Mouse (Mus musculus) forebrain, embryonic 11.5 days (tissue): ENCODE data around the gene Fgf22. TPM values are rescaled to one million over a fixed set of nuclear protein-coding genes. Genes with fewer than 3 reads are reported as not detected.

Experiments used
- ATAC-seq: fragments of 200-750 bp; cut with Nextera tagmentation; replicated peaks from 2 replicates; pipeline ENCODE4 v1.8.0; 2017; ENCODE audit warnings: moderate TSS enrichment; ENCODE audit not compliant: low FRiP score
- DNase-seq: peaks from one replicate; pipeline ENCODE4 v3.0.0-alpha.2; 2017; ENCODE audit warnings: low spot score
- H3K27ac ChIP-seq: fragments of 300-500 bp; sonication (generic); 2 replicates; pipeline ENCODE4 v1.5.1; 2014; ENCODE audit warnings: low read depth, low read length
- H3K27me3 ChIP-seq: fragments of 300-500 bp; sonication (generic); 2 replicates; pipeline ENCODE4 v1.6.1; 2014; ENCODE audit warnings: mild to moderate bottlenecking, low read length, mixed read lengths; ENCODE audit not compliant: control insufficient read depth, insufficient read depth
- H3K36me3 ChIP-seq: fragments of 300-500 bp; sonication (generic); 2 replicates; pipeline ENCODE4 v1.6.1; 2014; ENCODE audit warnings: mild to moderate bottlenecking, low read length, moderate library complexity, mixed read lengths; ENCODE audit not compliant: control insufficient read depth, insufficient read depth
- H3K4me1 ChIP-seq: fragments of 300-500 bp; sonication (generic); replicated peaks from 2 replicates; pipeline ENCODE4 v1.6.1; 2014; ENCODE audit warnings: low read length, mixed read lengths; ENCODE audit not compliant: control insufficient read depth, insufficient read depth
- H3K4me2 ChIP-seq: fragments of 300-500 bp; sonication (generic); 2 replicates; pipeline ENCODE4 v1.6.1; 2014; ENCODE audit warnings: low read depth, mild to moderate bottlenecking, low read length, moderate library complexity, mixed read lengths; ENCODE audit not compliant: severe bottlenecking
- H3K4me3 ChIP-seq: fragments of 300-500 bp; sonication (generic); 2 replicates; pipeline ENCODE4 v1.5.1; 2014; ENCODE audit warnings: low read depth, low read length
- H3K9ac ChIP-seq: fragments of 300-500 bp; sonication (generic); 2 replicates; pipeline ENCODE4 v1.6.1; 2014; ENCODE audit warnings: low read length
- H3K9me3 ChIP-seq: fragments of 300-500 bp; sonication (generic); 2 replicates; pipeline ENCODE4 v1.6.1; 2016; ENCODE audit warnings: low read length, mixed read lengths; ENCODE audit not compliant: control insufficient read depth
- WGBS: fragments of 180-500 bp; shearing (Covaris S2); extraction: QIAGEN DNeasy Blood & Tissue Kit; methylation state at CpG from one replicate; pipeline ENCODE4 v1.1.7; 2014; 5-methylcytosine and 5-hydroxymethylcytosine counted together
- polyA plus RNA-seq: library from polyadenylated mRNA; unstranded; fragments of >200 nt; fragmentation: Nextera tagmentation; extraction: Ambion mirVana; gene quantifications from 2 replicates; pipeline ENCODE4 v1.2.1, GENCODE M21; 2014

Fgf22 gene
- polyA plus RNA-seq, 1 experiment from 2014 or later, result 0.36 TPM

GRCm38 (mm10) chr10:79712499-79713126, 42.3 kb upstream of the Fgf22 start:
- WGBS, result 12% methylated on average over 6 of the region's 6 CpGs
- no peak overlapping the region for H3K4me2 ChIP-seq
- ATAC-seq (peak; percentile 37; the same call in 1 of the 2 replicates), DNase-seq (peak; percentile 89)
- no peak overlapping the region for H3K27ac ChIP-seq
- no peak overlapping the region for H3K9ac ChIP-seq
- peaks cover 15% of the 10 kb centered on the region; the same call in 1 of the 2 replicates for H3K36me3 ChIP-seq
- peaks cover 28% of the 10 kb centered on the region for H3K27me3 ChIP-seq
- no peaks in the 10 kb centered on the region for H3K9me3 ChIP-seq
- H3K4me1 ChIP-seq, result peaks cover 8% of the 10 kb centered on the region; the same call in 1 of the 2 replicates
- no peak overlapping the region for H3K4me3 ChIP-seq

- ATAC-seq (no peak), DNase-seq (no peak)
- H3K4me3 ChIP-seq, result no peak overlapping the region
- H3K9ac ChIP-seq, result no peak overlapping the region
- peaks cover 15% of the 10 kb centered on the region; the same call in 1 of the 2 replicates for H3K36me3 ChIP-seq
- peaks cover 33% of the 10 kb centered on the region for H3K27me3 ChIP-seq
- 20% methylated on average over 1 of the region's 1 CpGs for WGBS
- no peak overlapping the region for H3K4me2 ChIP-seq
- H3K27ac ChIP-seq, result no peak overlapping the region
- no peaks in the 10 kb centered on the region for H3K9me3 ChIP-seq
- H3K4me1 ChIP-seq, result peaks cover 8% of the 10 kb centered on the region; the same call in 1 of the 2 replicates
Observed at GRCm38 (mm10) chr10:79713163-79713562, 41.7 kb upstream of the Fgf22 start.

GRCm38 (mm10) chr10:79714996-79715395, 39.9 kb upstream of the Fgf22 start:
- DNase-seq (no peak), ATAC-seq (no peak)
- H3K4me3 ChIP-seq, result no peak overlapping the region
- H3K9me3 ChIP-seq, result no peaks in the 10 kb centered on the region
- H3K9ac ChIP-seq, result no peak overlapping the region
- no peak overlapping the region for H3K27ac ChIP-seq
- H3K36me3 ChIP-seq, result peaks cover 4% of the 10 kb centered on the region; the same call in 1 of the 2 replicates
- no peak overlapping the region for H3K4me2 ChIP-seq
- peaks cover 41% of the 10 kb centered on the region for H3K27me3 ChIP-seq
- WGBS, result 70% methylated on average over 4 of the region's 4 CpGs
- peaks cover 8% of the 10 kb centered on the region; the same call in 1 of the 2 replicates for H3K4me1 ChIP-seq

- Histone ChIP-seq H3K4me3 (peak within 1 kb of the TSS; percentile 62), H3K36me3 (no peaks in the 10 kb centered on the region), H3K27ac (no peak within 1 kb of the TSS), H3K9ac (peak within 1 kb of the TSS; percentile 54), H3K9me3 (no peaks in the 10 kb centered on the region), H3K4me1 (peaks cover 8% of the 10 kb centered on the region; the same call in 1 of the 2 replicates), H3K27me3 (peaks cover 41% of the 10 kb centered on the region), H3K4me2 (peak within 1 kb of the TSS; percentile 83)
- ATAC-seq, result peak; percentile 42; the same call in 1 of the 2 replicates
- 2% methylated on average over 72 of the region's 91 CpGs for WGBS
- DNase-seq, result no peak
Observed at GRCm38 (mm10) chr10:79716254-79716987, 38.5 kb upstream of the Fgf22 start, which contains the start of gene Hcn2. Gene Hcn2, plus strand, starts transcription at chr10:79716634.

- peaks cover 41% of the 10 kb centered on the region for H3K27me3 ChIP-seq
Observed at GRCm38 (mm10) chr10:79716988-79717355, 37.9 kb upstream of the Fgf22 start.

GRCm38 (mm10) chr10:79717640-79718357, 37.1 kb upstream of the Fgf22 start:
- H3K27me3 ChIP-seq, result peaks cover 41% of the 10 kb centered on the region
- no peaks in the 10 kb centered on the region for H3K9me3 ChIP-seq
- ATAC-seq (no peak), DNase-seq (peak; percentile 88)
- WGBS, result 5% methylated on average over 43 of the region's 43 CpGs
- H3K4me1 ChIP-seq, result peaks cover 8% of the 10 kb centered on the region; the same call in 1 of the 2 replicates
- no peak overlapping the region for H3K27ac ChIP-seq
- no peaks in the 10 kb centered on the region for H3K36me3 ChIP-seq
- H3K4me3 ChIP-seq, result peak overlapping the region; percentile 62
- no peak overlapping the region for H3K9ac ChIP-seq
- H3K4me2 ChIP-seq, result peak overlapping the region; percentile 83

More at GRCm38 (mm10) chr10:79716988-79717355, 37.9 kb upstream of the Fgf22 start:
- Histone ChIP-seq H3K36me3 (no peaks in the 10 kb centered on the region), H3K27ac (no peak overlapping the region), H3K4me2 (peak overlapping the region; percentile 83), H3K4me1 (peaks cover 8% of the 10 kb centered on the region; the same call in 1 of the 2 replicates), H3K4me3 (peak overlapping the region; percentile 62), H3K9me3 (no peaks in the 10 kb centered on the region), H3K9ac (peak overlapping the region; percentile 54)
- WGBS, result under 1% methylated on average over 44 of the region's 44 CpGs
- DNase-seq (no peak), ATAC-seq (no peak)

- Histone ChIP-seq H3K4me2 (no peak overlapping the region), H3K36me3 (no peaks in the 10 kb centered on the region), H3K27me3 (peaks cover 28% of the 10 kb centered on the region), H3K4me1 (peaks cover 8% of the 10 kb centered on the region; the same call in 1 of the 2 replicates), H3K4me3 (no peak overlapping the region), H3K27ac (no peak overlapping the region), H3K9me3 (no peaks in the 10 kb centered on the region), H3K9ac (no peak overlapping the region)
- DNase-seq (no peak), ATAC-seq (no peak)
- WGBS, result 69% methylated on average over 5 of the region's 5 CpGs
Observed at GRCm38 (mm10) chr10:79721089-79721488, 33.8 kb upstream of the Fgf22 start.

GRCm38 (mm10) chr10:79723047-79723446, 31.8 kb upstream of the Fgf22 start:
- H3K36me3 ChIP-seq, result no peaks in the 10 kb centered on the region
- no peaks in the 10 kb centered on the region for H3K4me1 ChIP-seq
- peaks cover 9% of the 10 kb centered on the region for H3K27me3 ChIP-seq
- ATAC-seq (no peak), DNase-seq (no peak)
- H3K9me3 ChIP-seq, result no peaks in the 10 kb centered on the region
- H3K4me3 ChIP-seq, result no peak overlapping the region
- WGBS, result 69% methylated on average over 6 of the region's 6 CpGs
- no peak overlapping the region for H3K4me2 ChIP-seq
- no peak overlapping the region for H3K9ac ChIP-seq
- H3K27ac ChIP-seq, result no peak overlapping the region
